Mouse (Mus musculus) thymus, adult 2 months (tissue): Measurements from ENCODE around the gene Siglec1. TPM values are rescaled to one million over a fixed set of nuclear protein-coding genes. Genes with fewer than 3 reads are reported as not detected.
A peak's percentile ranks its signal among the peaks of the same experiment; 100 is the strongest.

Source experiments
- DNase-seq: peaks from one replicate; pipeline ENCODE4 v3.0.0; 2021
- H3K27ac ChIP-seq: fragments of 200-500 bp; 2 replicates; pipeline ENCODE4 v1.5.1; 2012; ENCODE audit warnings: low read length, control low read depth; ENCODE audit not compliant: control insufficient read depth, insufficient read depth
- H3K27me3 ChIP-seq: fragments of 200-500 bp; 2 replicates; pipeline ENCODE4 v1.6.1; 2012; ENCODE audit warnings: mild to moderate bottlenecking, low read length, moderate library complexity, mixed read lengths; ENCODE audit not compliant: control insufficient read depth, insufficient read depth
- H3K36me3 ChIP-seq: fragments of 200-500 bp; 2 replicates; pipeline ENCODE4 v1.6.1; 2012; ENCODE audit warnings: mild to moderate bottlenecking, low read length, moderate library complexity; ENCODE audit not compliant: control insufficient read depth, insufficient read depth
- H3K4me1 ChIP-seq: fragments of 200-500 bp; replicated peaks from 2 replicates; pipeline ENCODE4 v1.6.1; 2012; ENCODE audit warnings: low read length; ENCODE audit not compliant: control insufficient read depth, insufficient read depth
- H3K4me3 ChIP-seq: fragments of 200-500 bp; 2 replicates; pipeline ENCODE4 v1.5.1; 2012; ENCODE audit warnings: mild to moderate bottlenecking, low read length, control low read depth, moderate library complexity; ENCODE audit not compliant: control insufficient read depth, insufficient read depth
- CTCF ChIP-seq: fragments of 200-500 bp; IDR thresholded peaks from 2 replicates; pipeline ENCODE4 v1.5.1; 2012; ENCODE audit warnings: mild to moderate bottlenecking, control low read depth, low read length, moderate library complexity, borderline replicate concordance; ENCODE audit not compliant: control insufficient read depth, poor library complexity, insufficient read depth; ENCODE audit errors: extremely low read depth
- POLR2A ChIP-seq: fragments of 200-500 bp; IDR thresholded peaks from 2 replicates; pipeline ENCODE4 v1.6.1; 2012; ENCODE audit warnings: mild to moderate bottlenecking, low read length, control low read depth, moderate library complexity; ENCODE audit not compliant: control insufficient read depth, poor library complexity, insufficient read depth; ENCODE audit errors: extremely low read depth
- WGBS: fragments of 180-500 bp; shearing (Covaris S2); methylation state at CpG from one replicate; pipeline ENCODE4 v1.1.7; 2018; 5-methylcytosine and 5-hydroxymethylcytosine counted together
- polyA plus RNA-seq: library from polyadenylated mRNA; depleted of rRNA; stranded (reverse); fragments of >200 nt; gene quantifications from 2 replicates; pipeline ENCODE4 v1.2.3, GENCODE M21; 2012

Siglec1 gene
- polyA plus RNA-seq, 1 experiment: 10.4 TPM

DNA sequence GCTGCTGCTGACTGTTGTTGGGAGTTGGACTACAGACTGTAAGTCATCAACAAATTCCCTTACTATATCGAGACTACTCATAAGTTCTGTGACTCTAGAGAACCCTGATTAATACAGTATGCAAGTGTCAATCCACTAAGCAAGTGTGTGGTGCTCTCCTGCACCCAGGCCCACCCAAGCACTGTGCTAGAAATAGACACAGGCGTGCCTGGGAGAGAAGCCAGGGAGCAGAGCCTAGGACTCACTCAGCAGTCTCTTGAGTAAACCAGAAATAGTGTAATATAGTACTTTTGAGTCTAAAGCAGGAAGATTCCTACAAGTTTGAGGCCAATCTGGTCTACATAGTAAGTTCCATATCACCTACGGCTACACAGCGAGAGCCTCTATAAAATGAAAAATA lies 17.5 kb upstream of the Siglec1 start:
- no peak overlapping the region for H3K27ac ChIP-seq
- H3K4me1 ChIP-seq: no peaks in the 10 kb centered on the region
- H3K4me3 ChIP-seq: no peak overlapping the region
- 94% methylated on average over 4 of the region's 4 CpGs for WGBS
- no peaks in the 10 kb centered on the region for H3K27me3 ChIP-seq
- DNase-seq: no peak
- no peaks in the 10 kb centered on the region for H3K36me3 ChIP-seq
- TF ChIP-seq CTCF (no peak), POLR2A (no peak)

DNA sequence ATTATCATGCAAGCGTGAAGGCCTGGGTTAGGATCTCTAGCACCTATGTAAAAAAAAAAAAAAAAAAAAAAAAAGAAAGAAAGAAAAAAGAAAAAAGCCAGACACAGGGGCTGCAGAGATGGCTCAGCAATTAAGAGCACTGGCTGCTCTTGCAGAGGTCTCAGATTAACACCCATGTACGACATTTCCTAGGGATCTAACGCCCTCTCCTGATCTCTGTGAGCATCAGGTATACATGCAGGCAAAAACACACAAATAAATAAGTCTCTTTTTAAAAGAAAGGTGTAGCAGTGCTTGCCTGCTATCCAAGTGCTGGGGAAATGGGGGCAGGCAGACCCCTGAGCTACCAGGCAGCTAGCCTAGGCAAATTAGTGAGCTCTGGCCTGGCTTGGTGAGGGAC lies 15.0 kb upstream of the Siglec1 start:
- WGBS: 64% methylated on average over 3 of the region's 3 CpGs
- Histone ChIP-seq H3K36me3 (no peaks in the 10 kb centered on the region), H3K4me3 (no peak overlapping the region), H3K4me1 (no peaks in the 10 kb centered on the region), H3K27me3 (no peaks in the 10 kb centered on the region), H3K27ac (no peak overlapping the region)
- no peak for DNase-seq
- TF ChIP-seq CTCF: no peak
- TF ChIP-seq POLR2A: no peak

DNA sequence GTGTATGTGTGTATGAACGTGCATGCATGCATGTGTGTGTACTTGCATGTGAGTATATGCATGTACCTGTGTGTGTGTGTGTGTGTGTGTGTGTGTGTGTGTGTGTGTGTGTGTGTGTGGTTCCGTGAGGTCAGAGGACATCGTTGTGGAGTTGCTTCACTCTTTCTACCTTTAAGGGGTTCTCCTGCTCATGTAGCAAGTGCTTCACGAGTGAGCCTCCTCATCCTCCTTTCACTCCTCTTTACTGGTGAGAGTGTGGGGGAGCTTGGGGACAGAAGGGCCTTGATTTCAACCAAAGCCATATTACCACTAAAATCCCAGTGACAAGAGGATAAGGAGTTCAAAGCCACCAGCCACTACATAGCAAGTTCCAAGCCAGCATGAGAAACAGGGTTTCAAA lies 10.5 kb upstream of the Siglec1 start:
- H3K4me3 ChIP-seq: no peak overlapping the region
- DNase-seq: no peak
- H3K36me3 ChIP-seq: no peaks in the 10 kb centered on the region
- no peaks in the 10 kb centered on the region for H3K27me3 ChIP-seq
- no peak for TF ChIP-seq CTCF
- no peak for TF ChIP-seq POLR2A
- no peaks in the 10 kb centered on the region; the same call in 1 of the 2 replicates for H3K4me1 ChIP-seq
- no peak overlapping the region for H3K27ac ChIP-seq
- WGBS: 76% methylated on average over 4 of the region's 4 CpGs

DNA sequence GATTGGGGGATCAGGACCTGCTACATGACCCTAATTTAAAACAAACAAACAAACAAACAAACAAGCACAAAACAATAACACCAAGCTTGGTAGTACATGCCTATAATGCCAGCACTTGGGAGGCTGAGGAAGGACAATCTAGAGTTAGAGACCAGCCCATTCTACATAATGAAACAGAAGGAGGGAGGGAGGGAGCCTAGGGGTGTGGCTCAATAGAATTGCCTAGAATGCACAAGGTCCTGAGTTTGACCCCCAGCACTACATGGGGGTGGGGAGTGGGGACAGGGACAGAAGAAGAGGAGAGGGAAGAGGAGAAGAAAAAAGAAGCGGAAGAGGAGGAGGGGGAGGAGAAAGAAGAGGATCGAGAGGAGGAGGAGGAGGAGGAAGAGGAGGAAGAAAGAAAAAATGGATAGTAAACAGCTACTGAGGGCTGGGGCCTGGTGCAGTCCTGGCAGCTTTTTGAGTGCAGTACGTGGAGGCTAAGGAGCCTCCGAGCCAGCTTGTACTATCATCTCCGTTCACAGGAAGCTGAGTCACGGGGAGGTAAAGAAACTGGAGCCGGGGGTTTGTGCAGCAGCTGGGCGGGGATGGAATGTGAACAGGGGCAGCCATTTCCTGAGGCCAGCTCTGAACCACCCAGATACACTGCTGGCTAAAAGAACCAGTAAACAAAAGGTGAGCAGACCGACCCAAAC lies 9.7 kb upstream of the Siglec1 start:
- H3K4me1 ChIP-seq: no peaks in the 10 kb centered on the region; the same call in 1 of the 2 replicates

DNA sequence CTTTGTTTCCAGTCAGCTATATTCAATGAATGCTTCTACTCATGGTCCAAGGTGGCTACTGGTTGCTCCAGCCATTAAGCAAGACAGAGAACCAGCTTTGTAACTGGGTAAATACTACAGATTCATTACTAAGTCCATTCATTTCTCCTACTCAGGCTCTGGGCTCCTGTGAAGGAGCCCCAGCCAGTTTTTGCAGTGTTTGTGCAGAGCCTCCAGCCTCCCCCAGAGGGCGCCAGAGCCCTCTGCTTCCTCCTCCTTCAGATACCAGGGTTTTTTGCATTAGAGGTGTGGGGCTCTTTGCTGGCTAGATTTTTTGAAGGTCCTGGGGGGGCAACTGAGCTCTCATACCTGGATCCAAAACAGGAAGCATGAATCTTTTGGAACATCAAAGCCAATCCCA lies 8.3 kb upstream of the Siglec1 start:
- WGBS: 0% methylated on average over 1 of the region's 1 CpGs
- no peak overlapping the region for H3K27ac ChIP-seq

More for the DNA sequence above, 9.7 kb upstream of the Siglec1 start:
- DNase-seq: peak; percentile 30
- WGBS: 8% methylated on average over 9 of the region's 9 CpGs
- TF ChIP-seq POLR2A (no peak), CTCF (no peak)
- Histone ChIP-seq H3K4me3 (no peak overlapping the region), H3K27me3 (no peaks in the 10 kb centered on the region), H3K36me3 (no peaks in the 10 kb centered on the region), H3K27ac (no peak overlapping the region)

DNA sequence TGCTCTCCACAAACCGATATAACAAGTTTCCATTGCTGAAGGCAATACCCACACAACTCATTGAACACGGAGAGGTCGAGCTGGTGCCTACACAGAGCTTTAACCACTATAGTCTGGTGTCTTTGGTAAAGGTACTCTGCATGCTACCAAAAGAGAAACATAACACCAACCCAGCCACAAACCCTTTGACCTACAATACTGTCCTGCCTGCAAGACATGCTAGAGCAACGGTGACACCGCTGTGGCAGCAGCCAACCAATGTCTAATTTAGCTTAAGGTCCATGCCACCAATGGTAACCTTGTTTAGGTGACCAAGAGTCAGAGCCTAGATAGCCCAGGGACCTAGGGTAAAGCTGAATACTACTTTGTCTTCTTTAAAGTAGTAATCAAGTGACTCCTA lies 7.0 kb upstream of the Siglec1 start:
- Histone ChIP-seq H3K27ac (no peak overlapping the region), H3K27me3 (no peaks in the 10 kb centered on the region), H3K4me1 (no peaks in the 10 kb centered on the region; the same call in 1 of the 2 replicates), H3K4me3 (no peak overlapping the region), H3K36me3 (no peaks in the 10 kb centered on the region)
- TF ChIP-seq POLR2A (no peak), CTCF (no peak)
- 93% methylated on average over 5 of the region's 5 CpGs for WGBS
- no peak for DNase-seq

More for the DNA sequence above, 8.3 kb upstream of the Siglec1 start:
- TF ChIP-seq CTCF (peak; percentile 95), POLR2A (no peak)
- H3K4me3 ChIP-seq: no peak overlapping the region
- DNase-seq: peak; percentile 74
- no peaks in the 10 kb centered on the region for H3K27me3 ChIP-seq
- H3K4me1 ChIP-seq: no peaks in the 10 kb centered on the region; the same call in 1 of the 2 replicates
- no peaks in the 10 kb centered on the region for H3K36me3 ChIP-seq

DNA sequence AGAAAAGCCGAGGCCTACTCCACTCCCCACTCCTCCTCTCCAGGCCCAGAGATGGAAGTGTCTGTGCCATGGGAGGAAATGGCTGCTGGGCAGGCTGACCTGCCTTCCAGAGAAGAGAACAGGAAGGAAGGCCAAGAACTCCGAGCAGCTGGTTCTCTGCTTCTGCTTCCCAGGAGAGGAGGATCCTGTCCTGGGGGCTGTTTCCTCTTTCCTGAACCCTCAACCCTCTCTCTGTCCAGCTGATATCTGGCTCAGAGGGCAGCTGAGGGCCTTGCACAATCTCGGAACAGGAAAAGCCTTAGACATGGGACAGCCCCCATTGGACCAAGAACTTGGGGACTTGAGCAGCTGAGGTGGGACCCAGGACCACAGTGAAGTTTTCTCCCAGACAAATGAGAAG lies 4.3 kb upstream of the Siglec1 start:
- Histone ChIP-seq H3K4me3 (no peak overlapping the region), H3K27ac (no peak overlapping the region), H3K36me3 (no peaks in the 10 kb centered on the region), H3K27me3 (no peaks in the 10 kb centered on the region), H3K4me1 (no peaks in the 10 kb centered on the region)
- DNase-seq: no peak
- 82% methylated on average over 3 of the region's 3 CpGs for WGBS
- TF ChIP-seq CTCF: no peak
- TF ChIP-seq POLR2A: no peak
